Mouse (Mus musculus): ENCODE data around the gene Cdkl2.

The Cdkl2 gene

DNA sequence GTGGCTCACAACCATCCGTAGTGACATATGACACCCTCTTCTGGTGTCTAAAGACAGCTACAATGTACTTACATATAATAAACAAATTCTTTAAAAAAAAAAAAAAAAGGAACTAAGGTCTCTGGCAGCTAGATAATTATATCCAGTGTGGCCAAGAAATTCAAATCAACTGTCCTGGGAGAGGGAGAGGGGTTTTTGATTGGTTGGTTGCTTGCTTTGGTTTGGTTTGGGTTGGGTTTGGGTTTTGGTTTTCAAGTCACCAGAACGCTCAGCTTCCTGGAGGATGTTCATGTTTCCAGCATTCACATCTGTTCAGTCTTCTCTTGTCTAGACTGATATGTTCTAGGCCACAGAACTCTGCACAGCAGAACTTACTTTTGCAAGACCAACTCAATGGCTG lies 50.6 kb downstream of the Cdkl2 start:
- no peak for DNase-seq (ENCODE audit: low read depth)

DNA sequence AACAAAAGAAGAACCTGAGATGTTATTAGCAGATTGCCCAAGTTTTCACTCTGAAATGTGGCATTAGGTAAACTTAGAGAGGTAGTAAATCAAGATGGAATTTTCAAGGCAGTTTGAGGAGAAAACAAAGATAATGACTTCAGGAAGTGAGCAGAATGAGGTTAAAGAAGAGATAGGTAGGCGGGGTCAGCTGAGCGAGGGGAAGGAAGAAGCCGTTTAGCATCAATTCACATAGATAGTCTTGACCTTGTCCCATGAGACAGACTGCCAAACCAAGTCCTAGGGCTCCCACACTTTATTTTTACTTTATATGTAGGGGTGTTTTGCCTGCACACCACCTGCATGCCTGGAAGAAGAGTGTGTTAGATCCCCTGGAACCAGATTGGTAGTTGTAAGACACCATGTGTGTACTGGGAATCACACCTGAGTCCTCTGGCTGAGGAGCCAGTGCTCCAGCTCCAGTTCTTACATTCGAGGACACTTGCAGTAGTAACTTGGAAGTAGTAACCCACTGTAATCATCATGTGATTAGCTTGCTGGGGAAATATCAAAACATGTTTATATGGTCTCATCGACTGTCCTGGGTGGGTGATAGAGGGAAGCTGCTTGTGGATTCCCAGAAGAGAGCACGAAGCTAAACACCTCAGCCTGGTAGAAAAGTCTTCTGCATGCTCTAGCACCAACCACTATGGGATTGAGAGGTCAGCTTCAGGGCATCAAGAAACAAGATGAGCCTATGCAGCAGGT lies 52.3 kb downstream of the Cdkl2 start:
- no peak for DNase-seq (ENCODE audit: low read depth)

DNA sequence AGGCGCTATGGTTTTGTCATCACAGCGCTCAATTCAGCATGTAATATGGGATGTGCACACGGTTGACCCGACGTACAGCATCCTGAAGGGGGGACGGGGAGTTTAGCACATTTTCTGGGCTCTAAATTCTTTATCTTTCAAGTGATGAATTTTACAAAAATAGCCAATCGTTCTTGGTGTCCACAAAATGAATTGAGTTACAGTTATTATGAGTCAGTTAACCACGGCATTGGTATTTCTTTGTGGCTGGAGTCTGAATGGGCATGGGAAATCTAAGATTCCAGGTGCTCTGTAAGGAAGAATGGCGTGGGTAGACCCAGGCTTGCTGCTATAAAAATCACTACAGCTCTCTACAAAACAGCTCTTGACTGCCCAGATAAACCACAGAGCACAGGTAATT lies 54.4 kb downstream of the Cdkl2 start:
- DNase-seq (ENCODE audit: low read depth): no peak

DNA sequence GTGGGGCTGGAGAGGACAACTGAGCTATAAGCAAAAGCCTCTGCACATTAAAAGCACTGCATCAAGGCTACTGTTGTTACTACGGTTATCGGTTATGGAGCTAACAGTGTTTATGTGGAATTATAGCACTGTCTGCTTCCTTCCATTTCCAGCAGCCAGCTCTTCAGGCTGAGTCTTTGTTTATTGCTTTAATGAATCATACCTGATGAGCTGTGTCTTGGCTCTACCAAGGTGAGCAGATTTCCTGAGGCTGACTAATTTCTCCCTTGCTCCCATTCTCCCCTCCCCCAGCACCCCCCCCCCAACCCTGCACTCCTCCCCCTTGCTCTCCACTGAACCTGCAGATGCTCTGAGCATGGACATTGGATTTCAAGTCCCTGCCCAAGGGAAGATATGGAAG lies 55.9 kb downstream of the Cdkl2 start:
- DNase-seq (ENCODE audit: low read depth): no peak

DNA sequence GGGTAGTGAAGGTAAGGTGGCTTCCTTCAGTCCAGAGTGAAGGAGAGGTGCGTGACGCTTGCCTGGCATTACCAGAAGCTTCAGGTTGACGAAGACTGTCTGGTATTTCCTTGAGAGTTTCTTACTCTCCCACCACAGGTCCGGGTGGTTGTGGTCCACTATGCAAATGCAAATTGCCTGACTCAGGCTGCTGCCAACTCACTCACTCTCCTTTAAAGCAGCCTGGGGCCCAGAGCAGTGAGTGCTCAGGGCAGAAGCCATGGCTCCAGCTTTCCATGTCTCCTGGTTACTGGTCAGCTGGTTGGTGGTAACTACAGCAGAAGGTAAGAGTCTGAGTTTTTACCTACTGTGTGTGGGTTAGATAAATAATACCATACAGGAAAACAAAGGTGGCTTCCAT lies 56.4 kb downstream of the Cdkl2 start, which contains the start of gene Odaph:
Odaph (plus strand) TSS at position 240 of the 400 bp plus-strand sequence.
- DNase-seq (ENCODE audit: low read depth): no peak

DNA sequence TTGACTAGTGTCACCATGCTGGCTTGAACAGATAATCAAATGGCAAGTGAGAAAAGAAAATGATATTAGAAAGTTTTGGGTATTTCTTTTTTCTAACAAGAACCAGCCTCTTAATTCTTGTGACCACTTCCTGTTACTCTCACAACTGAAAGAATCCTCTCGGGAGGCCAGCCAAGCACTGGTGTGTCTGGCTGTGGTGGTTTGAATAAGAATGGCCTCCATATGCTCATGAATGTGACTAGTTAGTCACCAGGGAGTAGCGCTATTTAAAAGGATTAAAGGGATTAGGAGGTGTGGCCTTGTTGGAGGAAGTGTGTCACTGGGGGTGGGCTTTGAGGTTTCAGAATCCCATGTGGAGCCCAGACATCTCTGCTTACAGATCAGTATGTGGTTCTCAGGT lies 58.0 kb downstream of the Cdkl2 start:
- DNase-seq (ENCODE audit: low read depth): no peak

DNA sequence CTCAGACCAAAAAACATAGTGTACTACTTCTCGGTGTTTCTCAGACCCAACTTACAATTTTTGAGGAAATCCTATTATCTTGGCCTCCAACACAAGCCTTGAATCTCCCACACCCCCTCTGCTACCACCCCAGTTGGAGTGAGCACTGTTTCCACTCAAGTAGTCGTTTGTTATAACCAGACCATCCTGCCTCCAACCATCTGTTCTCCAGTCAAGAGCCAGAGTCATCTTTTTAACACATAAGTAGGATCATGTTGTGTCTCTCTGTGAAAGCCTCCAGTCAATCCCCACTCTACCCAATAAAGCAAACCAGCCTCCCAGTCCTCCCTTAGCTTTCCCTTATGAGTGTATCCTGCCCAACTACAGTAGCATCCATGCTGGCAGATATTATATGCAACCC lies 60.2 kb downstream of the Cdkl2 start:
- no peak for DNase-seq (ENCODE audit: low read depth)

DNA sequence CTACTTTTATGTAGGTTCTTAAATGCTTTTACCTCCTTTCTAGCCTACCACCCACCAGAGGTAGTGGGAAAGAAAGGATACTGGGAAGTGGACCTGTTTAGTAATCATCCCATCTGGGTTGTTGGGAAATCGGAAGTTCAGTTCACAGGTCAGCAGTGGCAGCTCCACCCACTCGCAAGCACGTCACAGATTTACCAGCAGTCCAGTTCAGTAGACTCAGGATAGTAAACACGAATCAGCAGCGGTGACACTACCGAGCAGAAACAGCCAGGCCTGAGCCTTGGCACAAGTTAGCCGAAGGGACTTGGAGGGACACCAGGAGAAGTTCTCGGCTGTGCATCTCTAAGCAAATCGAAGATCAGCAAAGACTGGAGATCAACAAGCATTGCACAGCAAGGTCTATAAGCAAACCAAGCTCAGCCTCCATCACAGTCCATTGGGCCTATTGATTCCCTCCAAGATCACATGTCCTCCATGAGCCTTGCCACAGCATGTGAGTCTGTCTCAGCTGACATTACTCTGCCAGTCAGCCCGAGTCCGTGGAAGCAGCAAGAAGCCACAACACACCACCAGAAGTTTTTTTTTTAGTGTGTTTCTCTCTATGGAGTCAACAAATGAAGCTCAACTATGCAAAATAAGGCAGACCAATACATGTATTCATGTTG lies 62.4 kb downstream of the Cdkl2 start:
- no peak for DNase-seq (ENCODE audit: low read depth)

DNA sequence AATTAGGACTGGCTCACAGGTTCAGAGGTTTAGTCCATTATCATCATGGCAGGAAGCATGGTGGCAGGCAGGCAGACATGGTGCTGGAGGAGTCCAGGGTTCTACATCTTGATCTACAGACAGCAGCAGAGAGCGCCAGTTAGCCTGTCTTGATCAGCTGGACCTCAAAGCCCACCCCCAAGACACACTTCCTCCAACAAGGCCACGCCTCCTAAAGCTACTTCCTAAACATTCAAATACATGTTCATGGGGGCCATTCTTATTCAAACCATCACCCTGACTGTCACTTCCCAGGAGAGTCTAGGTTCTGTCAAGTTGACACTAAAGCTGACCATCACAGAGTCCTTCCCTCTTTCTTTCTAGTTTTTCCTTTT lies 66.3 kb downstream of the Cdkl2 start:
- no peak for DNase-seq (ENCODE audit: low read depth)

DNA sequence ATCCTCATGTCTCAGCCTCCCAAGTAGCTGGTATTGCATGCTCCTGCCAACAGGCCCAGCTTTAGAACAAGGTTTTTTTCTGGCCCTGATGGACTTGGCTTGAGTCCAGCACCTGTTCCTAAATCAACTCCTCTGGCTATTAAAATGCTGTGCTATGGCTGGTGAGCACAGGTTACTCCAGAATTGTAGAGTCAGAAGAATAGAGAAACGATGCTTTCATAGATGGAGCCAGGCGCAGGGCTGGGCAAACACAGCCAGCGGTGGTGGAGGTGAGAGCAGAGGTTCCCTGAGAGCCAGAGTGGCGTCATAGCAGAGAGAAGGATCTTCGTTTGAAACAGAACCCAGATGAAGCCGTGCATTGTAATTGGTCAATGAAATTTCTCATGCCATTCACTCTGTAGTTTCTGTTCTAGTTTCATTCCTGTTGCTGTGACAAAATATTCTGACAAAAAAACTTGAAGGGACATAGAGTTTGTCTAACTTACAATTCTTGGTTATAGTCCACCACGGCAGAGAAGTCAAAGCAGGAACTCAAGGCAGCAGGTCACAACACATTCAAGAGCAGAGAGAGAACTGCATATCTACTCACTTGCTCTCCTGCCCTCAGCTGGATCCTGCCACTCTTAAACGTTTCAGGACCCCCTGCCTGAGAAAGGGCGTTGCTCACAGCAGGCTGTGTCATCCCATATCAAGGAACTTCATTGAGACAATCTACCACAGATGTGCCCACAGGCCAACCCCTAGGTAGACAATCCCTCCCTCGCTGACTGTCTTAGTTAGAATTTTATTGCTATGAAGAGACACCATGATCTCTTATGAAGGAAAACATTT lies 66.9 kb downstream of the Cdkl2 start:
- no peak for DNase-seq (ENCODE audit: low read depth)

DNA sequence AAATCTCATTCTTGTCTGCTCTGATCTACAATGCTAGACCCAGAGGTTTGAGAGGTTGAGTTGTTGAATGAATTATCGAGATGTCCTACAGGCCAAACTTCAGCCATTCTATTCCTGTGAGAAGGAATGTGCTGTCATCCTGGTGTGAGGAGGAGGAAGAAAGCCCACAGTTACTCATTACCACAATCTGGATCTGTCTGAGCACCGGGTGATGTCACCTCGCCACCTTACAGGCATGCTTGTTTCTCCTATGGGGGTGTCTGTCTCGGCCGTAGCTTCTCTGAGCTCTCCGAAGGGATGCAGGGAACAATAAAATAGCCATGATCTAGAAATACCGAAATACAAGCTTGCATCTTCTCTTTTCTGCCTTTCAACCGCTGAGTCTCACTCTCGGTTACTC lies 67.9 kb downstream of the Cdkl2 start:
- DNase-seq (ENCODE audit: low read depth): no peak

DNA sequence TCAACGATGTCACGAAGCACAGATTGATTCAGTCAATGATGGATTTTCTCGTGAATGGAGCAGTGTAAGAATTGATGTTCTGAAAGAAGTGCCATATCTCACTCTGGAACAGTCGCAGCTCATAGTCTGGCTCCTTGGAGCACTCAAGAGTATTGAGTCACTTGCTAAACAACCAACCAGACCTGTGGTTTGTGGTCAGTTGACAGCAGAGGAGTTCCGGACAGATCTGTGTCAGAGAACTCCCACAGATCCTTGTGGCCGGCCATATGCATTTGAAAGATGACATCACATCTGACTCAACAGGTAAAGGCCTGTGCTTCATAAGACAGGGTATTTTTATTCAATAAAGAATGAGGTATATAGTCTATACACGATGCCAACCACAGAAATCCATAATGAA lies 69.7 kb downstream of the Cdkl2 start:
- DNase-seq (ENCODE audit: low read depth): no peak

DNA sequence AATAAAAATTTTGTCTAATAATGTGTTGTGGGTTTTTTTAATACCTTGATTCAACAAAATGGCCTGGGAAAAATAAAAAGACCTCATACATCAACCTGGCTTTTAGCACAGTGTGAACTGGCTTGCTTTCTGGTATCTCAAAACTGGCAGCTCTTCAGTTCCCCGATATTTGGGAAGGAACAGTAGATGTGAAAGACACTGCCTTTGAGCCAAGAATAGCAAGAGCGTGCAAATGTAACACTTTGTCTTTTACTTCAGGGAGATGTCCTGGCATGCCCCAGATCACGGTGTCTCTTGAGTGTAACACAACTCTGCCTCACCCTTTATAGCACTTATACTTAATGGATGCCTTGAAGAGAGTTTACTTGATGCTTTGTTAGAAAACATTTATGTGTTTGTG lies 71.6 kb downstream of the Cdkl2 start:
- no peak for DNase-seq (ENCODE audit: low read depth)

DNA sequence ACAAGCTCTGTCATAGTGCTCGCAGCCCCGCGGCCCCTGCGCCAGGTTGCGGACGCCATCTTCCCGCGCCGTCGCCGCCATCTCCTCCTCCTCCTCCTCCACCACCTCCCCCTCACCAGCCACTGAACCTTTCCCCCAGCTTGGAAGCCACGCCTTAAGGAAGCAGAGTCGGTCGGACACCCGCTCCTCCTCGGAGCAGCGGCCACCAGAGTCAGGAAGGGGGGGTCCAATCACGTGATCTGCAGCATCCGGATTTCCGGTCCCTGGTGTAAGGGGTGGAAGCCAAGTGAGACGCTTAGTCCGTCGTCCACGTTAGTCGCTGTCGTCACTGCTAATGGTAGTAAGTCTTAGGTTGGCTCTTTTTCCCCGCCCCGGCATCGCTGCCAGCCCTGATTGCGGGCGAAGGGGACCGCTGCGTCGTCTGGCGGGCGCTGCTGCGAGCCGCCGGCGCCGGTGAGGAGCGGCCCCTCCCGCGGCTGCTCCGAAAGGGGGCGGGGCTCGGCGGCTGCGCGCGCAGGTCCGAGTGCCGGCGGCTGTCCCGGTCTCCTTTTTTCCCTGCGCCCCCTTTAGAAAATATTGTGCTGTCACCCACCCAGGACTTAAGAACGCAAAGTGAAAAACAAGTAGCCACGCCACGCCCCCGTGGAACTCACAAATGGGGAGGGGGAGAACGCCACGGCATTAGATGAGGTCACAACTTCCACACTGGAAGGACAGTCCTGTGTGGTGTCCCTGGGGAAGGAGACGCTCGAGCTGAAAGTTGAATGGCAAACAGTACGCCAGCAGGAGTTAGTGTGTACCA lies 80.8 kb downstream of the Cdkl2 start, which contains the start of gene Rchy1:
Rchy1 (minus strand) TSS at position 430 of the 802 bp plus-strand sequence.
- peak; percentile 79 for DNase-seq (ENCODE audit: low read depth)

DNA sequence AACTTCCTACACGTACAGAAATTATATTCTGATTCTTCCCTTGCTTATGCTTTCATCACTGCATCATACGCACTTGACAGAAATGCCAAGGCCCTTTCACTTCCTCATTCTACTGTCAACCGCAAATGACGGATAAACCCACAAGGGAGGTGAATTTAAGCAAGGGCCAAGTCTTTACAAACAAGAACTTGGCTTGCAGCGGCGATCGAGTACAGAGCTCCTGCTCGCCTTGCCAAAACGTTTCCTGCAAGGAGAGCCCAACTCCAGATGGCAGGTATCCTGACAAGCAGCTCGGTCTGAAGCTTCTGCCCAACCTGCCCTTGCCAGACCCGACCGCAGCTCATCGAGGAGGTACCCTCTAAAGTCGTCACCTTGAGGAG lies 81.4 kb downstream of the Cdkl2 start:
- peak; percentile 72 for DNase-seq (ENCODE audit: low read depth)

DNA sequence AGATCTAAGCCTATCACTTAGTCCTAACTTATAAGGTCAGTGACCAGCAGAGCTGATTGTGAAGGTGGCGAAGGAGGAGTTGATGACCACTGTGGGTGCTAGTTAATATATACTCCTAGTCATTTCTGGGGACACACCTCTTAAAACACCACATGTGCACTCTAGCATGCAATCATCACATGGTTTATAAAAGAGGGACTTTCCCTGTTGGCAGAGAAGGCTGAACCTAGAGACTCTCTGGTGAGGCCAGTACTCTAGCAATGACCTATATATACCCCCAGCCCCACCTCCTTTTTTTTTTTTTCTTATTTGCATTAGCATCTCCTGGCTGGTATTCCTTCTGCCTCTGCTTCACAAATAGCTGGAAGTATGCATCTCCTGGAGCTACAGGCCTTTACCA lies 82.3 kb downstream of the Cdkl2 start:
- no peak for DNase-seq (ENCODE audit: low read depth)

DNA sequence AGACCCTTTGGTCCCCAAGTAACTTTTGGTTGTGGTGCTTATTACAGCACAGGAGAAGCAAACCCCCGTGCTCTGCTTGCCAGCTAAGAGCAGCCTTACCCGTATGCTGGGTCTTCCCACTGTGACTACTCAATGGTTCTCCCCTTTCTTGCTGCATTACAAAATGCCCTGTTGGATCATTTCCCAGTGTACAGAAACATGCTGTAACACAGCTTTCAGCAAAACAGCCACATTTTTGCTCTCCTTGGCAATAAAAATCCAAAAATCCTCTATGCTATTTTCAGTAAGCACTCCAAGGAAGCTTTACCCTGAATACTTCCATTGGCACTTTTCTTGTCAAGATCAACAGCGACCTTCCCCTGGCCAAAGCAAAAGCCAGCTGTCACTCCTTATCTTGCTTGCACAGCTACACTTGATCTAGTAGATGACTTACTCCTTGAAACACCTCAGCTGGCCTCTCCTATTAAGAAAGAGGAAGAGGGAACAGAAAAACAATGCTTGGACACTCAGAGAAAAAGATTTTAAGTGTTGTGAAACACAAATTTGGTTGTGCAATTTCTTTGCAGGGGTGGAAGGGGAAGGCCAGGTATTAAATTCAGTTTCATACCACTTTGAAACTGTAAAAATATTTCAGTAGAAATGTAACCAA lies 83.0 kb downstream of the Cdkl2 start:
- no peak for DNase-seq (ENCODE audit: low read depth)

DNA sequence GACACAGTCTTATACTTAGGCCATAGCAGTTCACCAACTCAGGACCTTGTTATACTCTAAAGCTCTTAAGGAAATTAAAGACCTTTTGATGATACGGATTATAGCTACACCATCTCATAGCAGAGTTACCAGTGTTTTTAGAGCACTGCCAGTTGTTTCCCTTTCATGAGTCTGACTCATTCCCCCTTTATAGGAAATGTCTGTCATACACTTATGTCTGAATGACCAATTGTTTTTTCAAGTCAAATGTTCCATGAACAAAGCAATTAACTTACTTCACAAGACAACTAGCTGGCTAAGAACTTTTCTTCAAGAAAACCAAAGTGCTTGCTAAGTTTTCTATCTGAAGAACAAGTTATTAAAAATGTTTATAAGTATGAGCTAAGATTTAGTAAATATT lies 83.7 kb downstream of the Cdkl2 start:
- no peak for DNase-seq (ENCODE audit: low read depth)

DNA sequence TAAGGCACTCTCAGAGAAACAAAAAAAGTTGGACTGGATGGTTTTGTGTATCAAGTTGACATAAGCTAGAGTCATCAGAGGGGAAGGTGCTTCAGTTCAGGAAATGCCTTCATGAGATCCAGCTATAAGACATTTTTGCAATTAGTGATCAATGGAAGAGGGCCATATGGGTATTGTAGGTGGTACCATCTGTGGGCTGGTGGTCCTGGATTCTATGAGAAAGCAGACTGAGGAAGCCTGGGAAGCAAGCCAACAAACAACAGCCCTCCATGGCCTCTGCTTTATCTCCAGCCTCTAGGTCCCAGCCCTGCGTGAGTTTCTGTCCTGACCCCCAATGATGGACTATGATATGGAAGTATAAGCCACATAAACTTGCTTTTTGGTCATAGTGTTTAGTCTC lies 84.6 kb downstream of the Cdkl2 start:
- no peak for DNase-seq (ENCODE audit: low read depth)

DNA sequence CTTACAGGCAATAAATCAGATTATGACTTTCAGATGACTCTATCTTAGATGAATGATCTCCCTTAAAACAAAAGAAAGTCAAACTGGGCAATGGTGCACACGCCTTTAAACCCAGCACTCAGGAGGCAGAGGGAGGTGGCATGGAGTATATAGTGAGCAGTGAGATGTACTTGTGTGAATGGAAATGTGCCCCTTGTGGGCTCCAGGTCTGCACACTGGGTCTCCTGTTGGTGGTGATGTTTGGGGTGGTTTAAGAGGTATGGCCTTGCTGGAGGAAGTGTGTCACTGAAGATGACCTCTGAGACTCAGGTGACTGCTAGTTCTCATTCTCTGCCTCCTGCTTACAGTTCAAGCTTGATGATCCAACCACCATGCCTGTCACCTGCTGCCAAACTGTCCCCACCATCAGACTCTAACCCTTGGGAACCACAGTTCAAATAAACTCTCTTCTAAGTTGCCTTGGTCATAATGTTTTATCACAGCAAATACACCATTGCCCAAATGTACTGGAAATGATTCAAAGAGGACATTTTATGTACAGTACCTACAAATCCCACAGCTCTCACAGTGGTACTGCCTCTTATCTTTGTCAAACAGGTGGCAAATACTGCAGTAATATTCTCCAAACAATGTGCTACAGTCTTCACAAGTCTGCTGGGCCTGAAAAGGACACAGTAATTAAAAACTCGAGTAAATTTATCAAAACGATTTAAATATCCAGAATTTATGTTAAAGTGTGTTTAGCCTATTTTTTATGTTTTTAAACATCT lies 86.5 kb downstream of the Cdkl2 start:
- DNase-seq (ENCODE audit: low read depth): no peak

Measured in fibroblast of lung, adult 2 months (primary cell).